Mouse (Mus musculus): ENCODE data around the gene Pde8b. TPM values are rescaled to one million over a fixed set of nuclear protein-coding genes. Genes with fewer than 3 reads are reported as not detected.

Pde8b gene
- total RNA-seq, 2 experiments from 2014 or later = 132 to 151 TPM

- no peak overlapping the region for H3K27ac ChIP-seq
- no peak overlapping the region for H3K4me3 ChIP-seq
- intact Hi-C loops (cut with DNase I) = no loop called here
- no peak for DNase-seq (ENCODE audit: extremely low spot score in 1 of 2, low spot score in 2 of 2)
- TF ChIP-seq CTCF (IDR thresholded peaks at IDR 0.05) = no peak
These were observed 69.9 kb downstream of the Pde8b start for GRCm38 (mm10) chr13:95180208-95180607.

- Histone ChIP-seq H3K27ac (peak overlapping the region; percentile 60), H3K4me3 (no peak overlapping the region)
- no peak for TF ChIP-seq CTCF (IDR thresholded peaks at IDR 0.05)
- DNase-seq (ENCODE audit: extremely low spot score in 1 of 2, low spot score in 2 of 2) = peak in 1 of 2 experiments; percentile 44
- intact Hi-C loops (cut with DNase I) = no loop called here
These were observed 72.8 kb downstream of the Pde8b start for GRCm38 (mm10) chr13:95177326-95177725.

- DNase-seq (ENCODE audit: extremely low spot score in 1 of 2, low spot score in 2 of 2) = no peak
- Histone ChIP-seq H3K4me3 (no peak overlapping the region), H3K27ac (peak overlapping the region; percentile 60; the same call in 1 of the 2 replicates)
- intact Hi-C loops (cut with DNase I) = no loop called here
- TF ChIP-seq CTCF (IDR thresholded peaks at IDR 0.05) = no peak
These were observed 73.7 kb downstream of the Pde8b start for GRCm38 (mm10) chr13:95176399-95176798.

GRCm38 (mm10) chr13:95174253-95174652 is 75.9 kb downstream of the Pde8b start:
- peak overlapping the region; percentile 69 for H3K27ac ChIP-seq

GRCm38 (mm10) chr13:95172346-95172745 is 77.8 kb downstream of the Pde8b start:
- DNase-seq (ENCODE audit: extremely low spot score in 1 of 2, low spot score in 2 of 2) = peak in 1 of 2 experiments; percentile 9
- no peak for TF ChIP-seq CTCF (IDR thresholded peaks at IDR 0.05)
- Histone ChIP-seq H3K27ac (no peak overlapping the region), H3K4me3 (no peak overlapping the region)
- intact Hi-C loops (cut with DNase I) = no loop called here

More at GRCm38 (mm10) chr13:95174253-95174652, 75.9 kb downstream of the Pde8b start:
- TF ChIP-seq CTCF (IDR thresholded peaks at IDR 0.05) = no peak; the same call in 1 of the 2 replicates
- H3K4me3 ChIP-seq = no peak overlapping the region
- DNase-seq (ENCODE audit: extremely low spot score in 1 of 2, low spot score in 2 of 2) = peak in 1 of 2 experiments; percentile 38
- intact Hi-C loops (cut with DNase I) = no loop called here

- intact Hi-C loops (cut with DNase I) = loop anchor here (2.0 kb wide), 1 partner anchor 77 kb away; no protein-coding TSS in a partner anchor
- DNase-seq (ENCODE audit: extremely low spot score in 1 of 2, low spot score in 2 of 2) = no peak
These were observed 89.9 kb downstream of the Pde8b start for GRCm38 (mm10) chr13:95160211-95160610.

GRCm38 (mm10) chr13:95158986-95159385 is 91.2 kb downstream of the Pde8b start:
- intact Hi-C loops (cut with DNase I) = no loop called here

More at GRCm38 (mm10) chr13:95160211-95160610, 89.9 kb downstream of the Pde8b start:
- Histone ChIP-seq H3K27ac (no peak overlapping the region; the same call in 1 of the 2 replicates), H3K4me3 (no peak overlapping the region)
- TF ChIP-seq CTCF (IDR thresholded peaks at IDR 0.05) = no peak

GRCm38 (mm10) chr13:95144746-95145145 is 105.4 kb downstream of the Pde8b start:
- DNase-seq (ENCODE audit: extremely low spot score in 1 of 2, low spot score in 2 of 2) = peak in 1 of 2 experiments; percentile 9
- TF ChIP-seq CTCF (IDR thresholded peaks at IDR 0.05) = no peak
- intact Hi-C loops (cut with DNase I) = no loop called here

More at GRCm38 (mm10) chr13:95158986-95159385, 91.2 kb downstream of the Pde8b start:
- Histone ChIP-seq H3K4me3 (no peak overlapping the region), H3K27ac (peak overlapping the region; percentile 69)
- DNase-seq (ENCODE audit: extremely low spot score in 1 of 2, low spot score in 2 of 2) = no peak
- no peak for TF ChIP-seq CTCF (IDR thresholded peaks at IDR 0.05)

GRCm38 (mm10) chr13:95140460-95141079 is 109.6 kb downstream of the Pde8b start:
- no peak for TF ChIP-seq CTCF (IDR thresholded peaks at IDR 0.05)
- no peak overlapping the region for H3K27ac ChIP-seq
- intact Hi-C loops (cut with DNase I) = no loop called here
- DNase-seq (ENCODE audit: extremely low spot score in 1 of 2, low spot score in 2 of 2) = no peak
- H3K4me3 ChIP-seq = no peak overlapping the region

More at GRCm38 (mm10) chr13:95144746-95145145, 105.4 kb downstream of the Pde8b start:
- Histone ChIP-seq H3K27ac (no peak overlapping the region), H3K4me3 (no peak overlapping the region)

GRCm38 (mm10) chr13:95135326-95136150 is 114.6 kb downstream of the Pde8b start:
- DNase-seq (ENCODE audit: extremely low spot score in 1 of 2, low spot score in 2 of 2) = no peak
- intact Hi-C loops (cut with DNase I) = no loop called here
- peak overlapping the region; percentile 62 for H3K27ac ChIP-seq
- H3K4me3 ChIP-seq = no peak overlapping the region
- no peak for TF ChIP-seq CTCF (IDR thresholded peaks at IDR 0.05)

- intact Hi-C loops (cut with DNase I) = no loop called here
- TF ChIP-seq CTCF (IDR thresholded peaks at IDR 0.05) = no peak
- H3K27ac ChIP-seq = no peak overlapping the region; the same call in 1 of the 2 replicates
- no peak for DNase-seq (ENCODE audit: extremely low spot score in 1 of 2, low spot score in 2 of 2)
- H3K4me3 ChIP-seq = no peak overlapping the region
These were observed 118.3 kb downstream of the Pde8b start for GRCm38 (mm10) chr13:95131848-95132247.

- no peak for DNase-seq (ENCODE audit: extremely low spot score in 1 of 2, low spot score in 2 of 2)
- intact Hi-C loops (cut with DNase I) = no loop called here
- H3K27ac ChIP-seq = peak overlapping the region; percentile 33; the same call in 1 of the 2 replicates
- no peak; the same call in 1 of the 2 replicates for TF ChIP-seq CTCF (IDR thresholded peaks at IDR 0.05)
- H3K4me3 ChIP-seq = no peak overlapping the region
These were observed 119.1 kb downstream of the Pde8b start for GRCm38 (mm10) chr13:95131041-95131440.
